Mouse (Mus musculus): ENCODE results near the gene Map3k1. TPM values are rescaled to one million over a fixed set of nuclear protein-coding genes. Genes with fewer than 3 reads are reported as not detected.

Map3k1 gene
- polyA plus RNA-seq, 1 experiment: 58.7 TPM

DNA sequence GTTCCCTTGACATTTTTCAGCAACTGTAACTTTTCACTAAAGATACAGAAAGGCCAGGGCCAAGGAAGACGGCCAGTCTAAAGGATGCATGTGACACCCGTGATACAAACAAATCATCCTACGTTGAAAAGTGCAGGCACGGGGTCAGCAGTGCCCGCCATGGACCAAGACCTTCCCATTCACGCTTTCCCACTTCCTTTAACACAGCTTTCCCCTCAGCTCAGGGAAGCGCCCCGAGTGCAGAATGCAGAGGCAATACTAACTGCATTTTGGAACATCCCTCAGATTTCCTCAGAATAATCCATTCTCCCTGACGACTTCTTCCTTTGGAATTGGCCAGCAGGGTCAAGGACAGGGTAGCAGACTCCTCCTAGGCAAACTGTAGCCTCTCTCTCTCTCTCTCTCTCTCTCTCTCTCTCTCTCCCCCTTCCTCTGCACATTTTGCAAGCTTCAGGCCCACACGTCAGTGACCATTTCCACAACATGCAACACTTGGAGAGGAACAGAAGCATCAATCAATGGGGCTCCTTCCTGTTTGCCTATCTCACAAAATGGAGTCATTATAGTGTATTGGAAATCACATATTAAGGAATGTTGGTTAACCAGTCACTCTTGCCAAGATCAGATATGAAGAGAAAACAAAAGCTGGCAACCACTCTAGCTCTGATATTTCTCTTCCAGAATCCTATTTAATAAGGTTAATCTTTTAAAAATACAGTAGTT is 3.7 kb downstream of the Map3k1 start:
- peaks cover 38% of the 10 kb centered on the region for H3K4me1 ChIP-seq (ENCODE audit: control insufficient read depth, insufficient read depth, low read length)
- peak overlapping the region; percentile 99 for H3K27ac ChIP-seq (ENCODE audit: insufficient read depth, low read depth, low read length)
- TF ChIP-seq POLR2A (IDR thresholded peaks at IDR 0.05; ENCODE audit: borderline replicate concordance, low read depth, low read length) (no peak), CTCF (IDR thresholded peaks at IDR 0.05; ENCODE audit: low read depth, low read length) (no peak)
- peak overlapping the region; percentile 45 for H3K4me3 ChIP-seq (ENCODE audit: insufficient read depth, low read length)

GRCm38 (mm10) chr13:111804189-111804588 is 4.6 kb downstream of the Map3k1 start:
- H3K4me1 ChIP-seq (ENCODE audit: control insufficient read depth, insufficient read depth, low read length): peaks cover 43% of the 10 kb centered on the region
- H3K27ac ChIP-seq (ENCODE audit: insufficient read depth, low read depth, low read length): peak overlapping the region; percentile 99

DNA sequence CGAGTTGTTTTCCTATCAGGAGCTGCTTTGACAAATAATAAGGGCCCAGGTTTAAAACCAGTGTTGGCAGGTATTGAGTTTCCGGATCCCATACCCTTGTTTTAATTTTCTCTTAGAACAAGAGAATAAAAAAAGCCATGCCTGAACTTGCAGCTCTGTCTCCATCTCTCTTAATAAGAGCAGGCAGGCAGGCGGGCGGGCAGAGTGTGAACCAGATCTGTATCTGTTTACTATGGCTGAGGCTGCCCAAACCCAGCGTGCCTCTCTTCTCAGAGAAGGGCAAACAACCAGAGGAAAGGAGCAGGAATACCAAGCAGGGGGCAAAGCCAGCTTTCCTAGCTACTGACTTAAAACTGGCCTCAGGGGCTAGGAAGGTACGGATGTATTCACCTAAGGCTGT is 5.3 kb downstream of the Map3k1 start:
- H3K27ac ChIP-seq (ENCODE audit: insufficient read depth, low read depth, low read length): no peak overlapping the region
- no peak overlapping the region for H3K4me3 ChIP-seq (ENCODE audit: insufficient read depth, low read length)
- TF ChIP-seq CTCF (IDR thresholded peaks at IDR 0.05; ENCODE audit: low read depth, low read length) (no peak), POLR2A (IDR thresholded peaks at IDR 0.05; ENCODE audit: borderline replicate concordance, low read depth, low read length) (no peak)
- H3K4me1 ChIP-seq (ENCODE audit: control insufficient read depth, insufficient read depth, low read length): peaks cover 50% of the 10 kb centered on the region

More at GRCm38 (mm10) chr13:111804189-111804588, 4.6 kb downstream of the Map3k1 start:
- H3K4me3 ChIP-seq (ENCODE audit: insufficient read depth, low read length): peak overlapping the region; percentile 45
- no peak for TF ChIP-seq POLR2A (IDR thresholded peaks at IDR 0.05; ENCODE audit: borderline replicate concordance, low read depth, low read length)
- TF ChIP-seq CTCF (IDR thresholded peaks at IDR 0.05; ENCODE audit: low read depth, low read length): no peak

GRCm38 (mm10) chr13:111802900-111803299 is 5.9 kb downstream of the Map3k1 start:
- Histone ChIP-seq H3K4me3 (ENCODE audit: insufficient read depth, low read length) (no peak overlapping the region), H3K27ac (ENCODE audit: insufficient read depth, low read depth, low read length) (no peak overlapping the region), H3K4me1 (ENCODE audit: control insufficient read depth, insufficient read depth, low read length) (peaks cover 56% of the 10 kb centered on the region)
- TF ChIP-seq POLR2A (IDR thresholded peaks at IDR 0.05; ENCODE audit: borderline replicate concordance, low read depth, low read length) (no peak), CTCF (IDR thresholded peaks at IDR 0.05; ENCODE audit: low read depth, low read length) (no peak)

DNA sequence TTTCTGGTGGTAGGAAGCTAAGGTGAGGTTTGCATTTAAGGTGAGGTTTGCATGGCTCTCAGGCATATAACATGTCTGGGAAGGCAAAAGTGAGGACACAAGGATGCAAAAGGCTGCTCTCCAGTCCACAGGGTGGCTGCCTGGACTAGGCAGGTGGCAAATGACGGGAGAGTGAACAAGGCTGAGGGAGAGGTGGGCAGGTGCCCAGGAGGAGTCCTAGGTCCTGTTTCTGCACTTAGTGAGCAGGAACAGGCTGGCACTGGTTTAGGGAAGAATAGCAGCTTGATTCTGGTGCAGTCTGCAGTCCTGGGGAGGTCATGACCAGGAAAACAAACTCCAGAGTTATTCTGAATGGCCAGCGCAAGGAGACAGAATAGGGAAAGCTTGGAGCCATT is 6.5 kb downstream of the Map3k1 start:
- TF ChIP-seq POLR2A (IDR thresholded peaks at IDR 0.05; ENCODE audit: borderline replicate concordance, low read depth, low read length): no peak
- no peak for TF ChIP-seq CTCF (IDR thresholded peaks at IDR 0.05; ENCODE audit: low read depth, low read length)
- H3K27ac ChIP-seq (ENCODE audit: insufficient read depth, low read depth, low read length): no peak overlapping the region
- peaks cover 62% of the 10 kb centered on the region for H3K4me1 ChIP-seq (ENCODE audit: control insufficient read depth, insufficient read depth, low read length)
- no peak overlapping the region for H3K4me3 ChIP-seq (ENCODE audit: insufficient read depth, low read length)

DNA sequence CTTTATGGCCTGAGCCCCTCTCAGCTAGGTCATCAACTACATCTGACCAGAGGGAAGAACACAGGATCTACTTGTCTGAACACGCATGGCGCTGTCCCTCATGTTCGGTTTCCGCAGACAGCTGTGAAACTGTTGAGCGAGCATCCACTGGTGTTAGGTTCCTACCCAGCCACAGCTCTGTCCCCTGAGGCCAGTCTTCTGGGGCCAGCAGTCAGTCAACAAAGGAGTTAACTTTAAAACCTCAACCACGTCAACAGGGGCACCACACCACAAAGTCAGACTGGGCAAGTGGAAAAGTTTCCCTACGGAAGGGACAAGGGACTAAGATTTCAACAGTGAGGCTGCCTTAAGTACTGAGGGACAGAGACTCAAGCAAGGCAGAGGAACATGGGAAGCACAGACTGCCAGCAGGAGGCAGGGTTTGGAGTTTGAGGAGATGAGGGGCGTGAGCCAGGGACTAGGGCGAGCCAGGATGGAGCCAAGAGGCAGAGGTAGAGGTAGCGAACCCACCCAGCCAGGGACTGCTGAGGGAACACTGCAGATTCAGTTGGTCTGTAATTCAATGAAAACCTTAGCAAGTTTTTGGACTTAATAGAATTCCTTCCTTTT is 7.0 kb downstream of the Map3k1 start:
- TF ChIP-seq CTCF (IDR thresholded peaks at IDR 0.05; ENCODE audit: low read depth, low read length) (0 out of 2 replicates have a peak, but pooled peaks have one; percentile 14), POLR2A (IDR thresholded peaks at IDR 0.05; ENCODE audit: borderline replicate concordance, low read depth, low read length) (no peak)
- H3K4me3 ChIP-seq (ENCODE audit: insufficient read depth, low read length): no peak overlapping the region
- H3K4me1 ChIP-seq (ENCODE audit: control insufficient read depth, insufficient read depth, low read length): peaks cover 64% of the 10 kb centered on the region
- H3K27ac ChIP-seq (ENCODE audit: insufficient read depth, low read depth, low read length): no peak overlapping the region

DNA sequence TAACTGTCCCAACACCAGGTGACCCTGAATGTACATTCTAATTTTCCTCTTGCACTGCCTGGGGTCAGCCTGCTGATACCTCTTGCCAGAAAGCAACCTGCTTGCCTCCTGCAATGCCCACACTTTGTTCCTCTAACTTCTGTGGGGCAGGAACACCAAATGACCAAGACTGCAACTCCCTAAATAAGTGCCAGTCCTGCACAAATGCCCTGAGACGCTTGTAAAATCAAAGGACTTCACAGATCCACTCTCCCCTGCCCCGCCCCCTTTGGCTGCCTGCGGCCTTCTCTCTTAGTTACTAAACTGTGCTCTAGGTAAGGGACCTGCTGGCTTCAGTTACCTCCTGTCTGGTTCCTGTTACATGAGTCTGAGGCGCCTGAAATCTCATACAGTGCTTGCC is 7.9 kb downstream of the Map3k1 start:
- TF ChIP-seq CTCF (IDR thresholded peaks at IDR 0.05; ENCODE audit: low read depth, low read length) (no peak), POLR2A (IDR thresholded peaks at IDR 0.05; ENCODE audit: borderline replicate concordance, low read depth, low read length) (no peak)
- Histone ChIP-seq H3K4me1 (ENCODE audit: control insufficient read depth, insufficient read depth, low read length) (peaks cover 68% of the 10 kb centered on the region), H3K4me3 (ENCODE audit: insufficient read depth, low read length) (no peak overlapping the region), H3K27ac (ENCODE audit: insufficient read depth, low read depth, low read length) (no peak overlapping the region)

- peak overlapping the region; percentile 38; the same call in 1 of the 2 replicates for H3K4me3 ChIP-seq (ENCODE audit: insufficient read depth, low read length)
- TF ChIP-seq CTCF (IDR thresholded peaks at IDR 0.05; ENCODE audit: low read depth, low read length): no peak
- no peak for TF ChIP-seq POLR2A (IDR thresholded peaks at IDR 0.05; ENCODE audit: borderline replicate concordance, low read depth, low read length)
- H3K27ac ChIP-seq (ENCODE audit: insufficient read depth, low read depth, low read length): peak overlapping the region; percentile 88; the same call in 1 of the 2 replicates
- H3K4me1 ChIP-seq (ENCODE audit: control insufficient read depth, insufficient read depth, low read length): peaks cover 73% of the 10 kb centered on the region
Observed at GRCm38 (mm10) chr13:111798044-111798443, 10.7 kb downstream of the Map3k1 start.

GRCm38 (mm10) chr13:111797021-111797420 is 11.8 kb downstream of the Map3k1 start:
- H3K4me3 ChIP-seq (ENCODE audit: insufficient read depth, low read length): peak overlapping the region; percentile 47
- H3K27ac ChIP-seq (ENCODE audit: insufficient read depth, low read depth, low read length): peak overlapping the region; percentile 88
- peaks cover 73% of the 10 kb centered on the region for H3K4me1 ChIP-seq (ENCODE audit: control insufficient read depth, insufficient read depth, low read length)
- no peak for TF ChIP-seq CTCF (IDR thresholded peaks at IDR 0.05; ENCODE audit: low read depth, low read length)
- TF ChIP-seq POLR2A (IDR thresholded peaks at IDR 0.05; ENCODE audit: borderline replicate concordance, low read depth, low read length): no peak

Measured in bone marrow macrophage, adult 2 months (primary cell).